Mouse (Mus musculus): Measurements from ENCODE around the gene Trim62.

Trim62 gene

DNA sequence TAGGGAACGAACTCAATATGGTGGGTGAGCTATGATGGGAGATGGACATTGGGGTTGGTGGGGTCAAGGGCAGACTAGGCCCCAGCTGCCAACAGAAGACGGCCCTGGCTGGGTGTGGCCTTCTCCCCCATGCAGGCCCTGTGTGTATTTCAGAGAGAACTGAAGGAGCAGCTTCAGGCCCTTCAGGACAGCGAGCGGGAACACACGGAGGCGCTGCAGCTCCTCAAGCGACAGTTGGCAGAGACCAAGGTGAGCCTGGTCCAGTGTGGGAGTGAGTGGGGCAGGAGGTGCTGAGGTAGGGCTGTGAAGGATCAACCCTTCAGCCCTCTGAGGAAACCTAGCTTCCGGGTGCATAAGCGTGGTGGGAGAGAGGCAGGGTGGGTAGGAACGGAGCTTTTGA, 13.3 kb downstream of the Trim62 start:
- TF ChIP-seq GATA4 (IDR thresholded peaks at IDR 0.05; ENCODE audit: insufficient replicate concordance, low read length), result no peak

- TF ChIP-seq GATA4 (IDR thresholded peaks at IDR 0.05; ENCODE audit: insufficient replicate concordance, low read length), result no peak
Measured at GRCm38 (mm10) chr4:128897911-128898421, 14.6 kb downstream of the Trim62 start.

DNA sequence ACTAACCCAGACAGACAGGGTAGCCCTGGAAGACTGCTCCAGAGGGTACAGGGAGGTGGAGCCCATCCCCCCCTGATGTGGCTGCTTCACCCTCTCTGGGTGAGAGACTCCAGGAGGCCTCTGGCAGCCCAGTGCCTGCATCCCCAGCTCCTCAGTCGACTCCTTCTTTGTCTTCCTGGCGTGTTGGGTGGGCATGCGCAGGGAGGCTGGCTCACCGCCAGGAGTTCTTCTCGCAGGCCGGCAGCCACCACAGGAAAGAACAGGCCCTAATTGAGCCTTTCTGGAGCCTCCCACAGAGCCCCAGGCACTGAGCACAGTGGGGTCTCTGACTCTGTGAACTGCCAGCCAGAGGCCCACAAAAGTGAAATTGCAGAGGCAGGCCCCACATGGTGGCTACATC, 16.0 kb downstream of the Trim62 start:
- TF ChIP-seq GATA4 (IDR thresholded peaks at IDR 0.05; ENCODE audit: insufficient replicate concordance, low read length), result no peak

- no peak for TF ChIP-seq GATA4 (IDR thresholded peaks at IDR 0.05; ENCODE audit: insufficient replicate concordance, low read length)
Measured at GRCm38 (mm10) chr4:128900484-128900883, 17.1 kb downstream of the Trim62 start.

DNA sequence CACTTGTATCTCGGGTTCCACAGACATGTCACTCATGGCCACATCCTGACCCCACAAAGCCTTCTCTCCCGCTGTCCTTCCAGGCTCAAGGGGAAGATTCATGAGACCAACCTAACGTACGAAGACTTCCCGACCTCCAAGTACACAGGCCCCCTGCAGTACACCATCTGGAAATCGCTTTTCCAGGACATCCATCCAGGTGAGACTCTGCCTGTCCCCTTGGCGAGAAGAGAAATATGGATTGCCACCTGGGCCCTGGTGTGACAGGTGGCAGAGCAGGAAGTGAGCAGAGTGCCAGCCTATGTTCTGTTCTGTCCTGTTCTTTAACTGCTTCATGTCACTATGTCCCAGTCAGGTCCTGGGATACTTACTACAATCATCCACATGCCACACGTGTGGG, 19.0 kb downstream of the Trim62 start:
- TF ChIP-seq GATA4 (IDR thresholded peaks at IDR 0.05; ENCODE audit: insufficient replicate concordance, low read length), result no peak

GRCm38 (mm10) chr4:128904035-128904800, 20.8 kb downstream of the Trim62 start:
- TF ChIP-seq GATA4 (IDR thresholded peaks at IDR 0.05; ENCODE audit: insufficient replicate concordance, low read length), result no peak

GRCm38 (mm10) chr4:128905251-128905650, 21.9 kb downstream of the Trim62 start:
- no peak for TF ChIP-seq GATA4 (IDR thresholded peaks at IDR 0.05; ENCODE audit: insufficient replicate concordance, low read length)

GRCm38 (mm10) chr4:128906757-128907156, 23.4 kb downstream of the Trim62 start:
- TF ChIP-seq GATA4 (IDR thresholded peaks at IDR 0.05; ENCODE audit: insufficient replicate concordance, low read length), result no peak

- no peak for TF ChIP-seq GATA4 (IDR thresholded peaks at IDR 0.05; ENCODE audit: insufficient replicate concordance, low read length)
Measured at GRCm38 (mm10) chr4:128907238-128907968, 24.0 kb downstream of the Trim62 start.

- TF ChIP-seq GATA4 (IDR thresholded peaks at IDR 0.05; ENCODE audit: insufficient replicate concordance, low read length), result no peak
Measured at GRCm38 (mm10) chr4:128908586-128909377, 25.4 kb downstream of the Trim62 start.

GRCm38 (mm10) chr4:128909378-128909831, 26.0 kb downstream of the Trim62 start:
- no peak for TF ChIP-seq GATA4 (IDR thresholded peaks at IDR 0.05; ENCODE audit: insufficient replicate concordance, low read length)

- no peak for TF ChIP-seq GATA4 (IDR thresholded peaks at IDR 0.05; ENCODE audit: insufficient replicate concordance, low read length)
Measured at GRCm38 (mm10) chr4:128910276-128911063, 27.1 kb downstream of the Trim62 start.

DNA sequence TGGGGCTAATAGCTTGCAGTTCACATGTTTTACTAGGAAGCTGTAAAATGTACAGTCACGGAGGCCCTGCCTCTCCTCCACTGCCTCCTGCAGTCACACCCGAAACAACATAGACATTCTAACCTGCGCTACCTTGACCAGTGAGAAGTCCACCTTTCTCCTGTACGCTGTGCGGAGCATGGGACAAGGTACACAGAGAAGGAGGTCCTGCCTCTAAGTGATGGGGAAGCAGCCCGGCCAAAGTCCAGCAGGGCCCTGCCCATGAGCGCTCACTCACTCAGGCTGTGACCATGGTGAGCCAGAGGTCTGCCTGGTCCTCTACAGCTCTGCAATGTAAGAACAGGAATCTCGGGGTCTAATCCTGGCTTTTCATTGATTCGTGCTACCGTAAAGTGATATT, 28.7 kb downstream of the Trim62 start:
- TF ChIP-seq GATA4 (IDR thresholded peaks at IDR 0.05; ENCODE audit: insufficient replicate concordance, low read length), result no peak

DNA sequence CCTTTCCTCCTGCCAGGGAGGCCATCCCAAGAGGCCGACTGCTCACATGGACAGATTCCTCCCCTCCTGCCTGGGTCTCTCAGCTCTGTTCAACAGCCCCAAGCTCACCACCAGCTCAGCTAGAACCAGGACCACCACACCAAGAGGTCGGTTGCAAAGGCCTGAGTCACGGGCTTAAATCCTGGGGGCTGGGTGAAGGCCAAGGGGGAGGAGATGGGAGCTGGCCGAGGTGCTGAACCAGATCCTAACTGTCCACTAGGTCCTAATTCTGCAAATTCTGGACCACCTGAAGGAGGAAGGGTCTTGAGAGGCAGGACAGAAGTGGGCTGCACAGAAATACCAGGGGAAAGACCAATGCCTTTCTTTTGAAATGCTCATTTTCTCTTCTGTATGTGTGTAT, 30.4 kb downstream of the Trim62 start:
- TF ChIP-seq GATA4 (IDR thresholded peaks at IDR 0.05; ENCODE audit: insufficient replicate concordance, low read length), result no peak

DNA sequence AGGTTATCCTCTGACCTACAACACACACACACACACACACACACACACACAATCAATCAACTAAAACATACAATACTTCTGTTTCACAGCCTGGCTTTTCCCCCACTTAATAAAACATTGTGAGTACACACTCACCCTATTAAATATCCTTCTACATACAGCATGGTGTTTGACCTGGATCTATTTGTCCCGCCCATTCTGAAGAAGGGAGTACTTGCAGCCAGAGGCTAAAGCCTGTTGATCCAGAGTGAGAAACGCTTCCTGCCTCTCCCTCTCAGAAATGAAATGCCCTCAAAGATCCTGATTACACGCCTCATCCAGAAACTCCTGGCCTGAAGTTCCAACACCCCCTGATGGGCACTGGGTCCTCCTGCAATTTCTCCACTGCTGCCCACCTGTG, 33.7 kb downstream of the Trim62 start:
- no peak for TF ChIP-seq GATA4 (IDR thresholded peaks at IDR 0.05; ENCODE audit: insufficient replicate concordance, low read length)
